Mouse (Mus musculus): ENCODE data around the gene Glyr1. TPM values are rescaled to one million over a fixed set of nuclear protein-coding genes. Genes with fewer than 3 reads are reported as not detected.

The Glyr1 gene
- total and polyA plus RNA-seq, 3 experiments: 44.8 to 103 (median 68.7) TPM

- DNase-seq (ENCODE audit: low read depth, low spot score): no peak
- TF ChIP-seq RCOR1 (IDR thresholded peaks at IDR 0.05; ENCODE audit: low read depth, low read length) (no peak), BHLHE40 (IDR thresholded peaks at IDR 0.05; ENCODE audit: borderline replicate concordance, low read depth, low read length) (no peak), ZC3H11A (IDR thresholded peaks at IDR 0.05; ENCODE audit: low read depth, low read length) (no peak), CTCF (IDR thresholded peaks at IDR 0.05 in 2 of 3, conservative IDR thresholded peaks at IDR 0.05 in 1 of 3; ENCODE audit: control insufficient read depth in 1 of 3, insufficient read depth in 1 of 3, low read depth in 2 of 3, low read length in 3 of 3, poor library complexity in 1 of 3, severe bottlenecking in 1 of 3) (no peak), KAT2A (conservative IDR thresholded peaks at IDR 0.05; ENCODE audit: low read depth, low read length) (no peak), TAL1 (IDR thresholded peaks at IDR 0.05; ENCODE audit: low read length) (no peak), MYB (IDR thresholded peaks at IDR 0.05; ENCODE audit: low read depth, low read length) (no peak), TCF12 (IDR thresholded peaks at IDR 0.05; ENCODE audit: low read depth, low read length) (no peak), USF1 (IDR thresholded peaks at IDR 0.05; ENCODE audit: low read depth, low read length) (no peak), USF2 (IDR thresholded peaks at IDR 0.05; ENCODE audit: borderline replicate concordance in 1 of 2, insufficient read depth in 1 of 2, low read depth in 1 of 2, low read length in 2 of 2) (no peak)
- Histone ChIP-seq H3K27me3 (ENCODE audit: control insufficient read depth in 1 of 2, insufficient read depth in 2 of 2, low read length in 2 of 2) (no peaks in the 10 kb centered on the region), H3K4me1 (ENCODE audit: control insufficient read depth in 1 of 2, insufficient read depth in 2 of 2, low read length in 2 of 2) (no peaks in the 10 kb centered on the region), H3K36me3 (ENCODE audit: control insufficient read depth in 1 of 2, insufficient read depth in 2 of 2, low read length in 2 of 2) (peaks cover 2 to 44% of the 10 kb centered on the region in 2 experiments; a peak in 2 of 4 replicates), H3K4me3 (ENCODE audit: control insufficient read depth in 1 of 2, insufficient read depth in 1 of 2, low read depth in 2 of 2, low read length in 2 of 2) (no peak overlapping the region), H3K27ac (ENCODE audit: control insufficient read depth, low read depth, low read length) (no peak overlapping the region), H3K9me3 (replicated peaks; ENCODE audit: insufficient read depth, low read length) (no peaks in the 10 kb centered on the region), H3K79me2 (ENCODE audit: control insufficient read depth, insufficient read depth, low read length, poor library complexity) (no peaks in the 10 kb centered on the region), H3K9ac (ENCODE audit: control insufficient read depth, low read depth, low read length, poor library complexity, severe bottlenecking) (no peak overlapping the region)
These were observed 19.8 kb downstream of the Glyr1 start for GRCm38 (mm10) chr16:5029847-5030246.

- no peak for TF ChIP-seq SMC3 (IDR thresholded peaks at IDR 0.05; ENCODE audit: low read depth, low read length)
- no peak for TF ChIP-seq USF1 (IDR thresholded peaks at IDR 0.05; ENCODE audit: low read depth, low read length)
- TF ChIP-seq MYB (IDR thresholded peaks at IDR 0.05; ENCODE audit: low read depth, low read length): no peak
- TF ChIP-seq UBTF (IDR thresholded peaks at IDR 0.05; ENCODE audit: borderline replicate concordance, insufficient read depth, low read depth, low read length): no peak
- no peak for TF ChIP-seq POLR2AphosphoS2 (IDR thresholded peaks at IDR 0.05; ENCODE audit: low read length)
- no peak for TF ChIP-seq ZC3H11A (IDR thresholded peaks at IDR 0.05; ENCODE audit: low read depth, low read length)
- TF ChIP-seq BHLHE40 (IDR thresholded peaks at IDR 0.05; ENCODE audit: borderline replicate concordance, low read depth, low read length): no peak
- no peak for TF ChIP-seq TAL1 (IDR thresholded peaks at IDR 0.05; ENCODE audit: low read length)
- no peak for TF ChIP-seq CTCF (IDR thresholded peaks at IDR 0.05 in 2 of 3, conservative IDR thresholded peaks at IDR 0.05 in 1 of 3; ENCODE audit: control insufficient read depth in 1 of 3, insufficient read depth in 1 of 3, low read depth in 2 of 3, low read length in 3 of 3, poor library complexity in 1 of 3, severe bottlenecking in 1 of 3)
- TF ChIP-seq MXI1 (IDR thresholded peaks at IDR 0.05; ENCODE audit: low read depth, low read length): no peak
- TF ChIP-seq JUND (IDR thresholded peaks at IDR 0.05; ENCODE audit: low read depth, low read length): no peak
- TF ChIP-seq NRF1 (IDR thresholded peaks at IDR 0.05; ENCODE audit: insufficient read depth, low read depth, low read length, poor library complexity, severe bottlenecking): no peak
- TF ChIP-seq CHD1 (IDR thresholded peaks at IDR 0.05; ENCODE audit: low read depth, low read length): no peak
- no peak for TF ChIP-seq ZKSCAN1 (IDR thresholded peaks at IDR 0.05; ENCODE audit: low read depth, low read length)
- no peak for TF ChIP-seq ELF1 (IDR thresholded peaks at IDR 0.05; ENCODE audit: low read depth, low read length)
- TF ChIP-seq NELFE (IDR thresholded peaks at IDR 0.05; ENCODE audit: low read depth, low read length): no peak
- TF ChIP-seq GABPA (IDR thresholded peaks at IDR 0.05; ENCODE audit: low read depth, low read length): no peak
- TF ChIP-seq MAX (IDR thresholded peaks at IDR 0.05; ENCODE audit: low read length): no peak
- TF ChIP-seq SIN3A (IDR thresholded peaks at IDR 0.05; ENCODE audit: low read length): no peak
- no peak for TF ChIP-seq TCF12 (IDR thresholded peaks at IDR 0.05; ENCODE audit: low read depth, low read length)
- H3K4me3 ChIP-seq (ENCODE audit: control insufficient read depth in 1 of 2, insufficient read depth in 1 of 2, low read depth in 2 of 2, low read length in 2 of 2): no peak overlapping the region
- H3K27me3 ChIP-seq (ENCODE audit: control insufficient read depth in 1 of 2, insufficient read depth in 2 of 2, low read length in 2 of 2): no peaks in the 10 kb centered on the region
- H3K9ac ChIP-seq (ENCODE audit: control insufficient read depth, low read depth, low read length, poor library complexity, severe bottlenecking): no peak overlapping the region
- no peaks in the 10 kb centered on the region for H3K9me3 ChIP-seq (replicated peaks; ENCODE audit: insufficient read depth, low read length)
- H3K27ac ChIP-seq (ENCODE audit: control insufficient read depth, low read depth, low read length): no peak overlapping the region
- peaks cover 0 to 19% of the 10 kb centered on the region in 2 experiments; a peak in 2 of 4 replicates for H3K36me3 ChIP-seq (ENCODE audit: control insufficient read depth in 1 of 2, insufficient read depth in 2 of 2, low read length in 2 of 2)
- H3K4me1 ChIP-seq (ENCODE audit: control insufficient read depth in 1 of 2, insufficient read depth in 2 of 2, low read length in 2 of 2): no peaks in the 10 kb centered on the region
- no peaks in the 10 kb centered on the region for H3K79me2 ChIP-seq (ENCODE audit: control insufficient read depth, insufficient read depth, low read length, poor library complexity)
- no peak for DNase-seq (ENCODE audit: low read depth, low spot score)
These were observed 25.6 kb downstream of the Glyr1 start for GRCm38 (mm10) chr16:5024021-5024420.
